Mouse (Mus musculus): Measurements from ENCODE around the gene Rgs12. TPM values are rescaled to one million over a fixed set of nuclear protein-coding genes. Genes with fewer than 3 reads are reported as not detected.

Rgs12 gene
- total RNA-seq, 2 experiments from 2014 or later, result 58.1 to 65.2 TPM

GRCm38 (mm10) chr5:35010656-35011055 is 61.4 kb downstream of the Rgs12 start:
- DNase-seq (ENCODE audit: extremely low spot score in 1 of 2, low spot score in 2 of 2), result no peak
- intact Hi-C loops (cut with DNase I), result no loop called here

- intact Hi-C loops (cut with DNase I), result no loop called here
- no peak for DNase-seq (ENCODE audit: extremely low spot score in 1 of 2, low spot score in 2 of 2)
These were observed 62.1 kb downstream of the Rgs12 start for GRCm38 (mm10) chr5:35011156-35011923.

DNA sequence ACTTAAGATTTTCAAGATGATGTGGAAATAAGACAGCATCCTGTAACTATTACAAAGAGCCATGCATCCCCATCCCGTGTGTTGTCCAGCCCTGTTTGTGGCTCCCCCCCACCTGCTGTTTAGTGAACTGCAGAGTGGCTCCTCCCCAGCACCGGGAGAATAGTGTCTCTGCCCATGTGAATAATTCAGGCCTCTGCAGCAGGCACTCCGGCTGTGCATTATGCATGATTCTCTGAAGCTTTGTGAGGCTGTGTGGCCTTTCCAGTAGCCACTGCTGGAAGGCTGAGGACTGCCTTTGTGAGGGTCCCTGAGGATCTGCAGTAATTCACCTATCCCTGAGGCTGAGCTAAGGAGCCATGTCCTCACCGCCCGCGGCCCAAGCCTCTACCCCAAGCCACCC is 64.8 kb downstream of the Rgs12 start:
- DNase-seq (ENCODE audit: extremely low spot score in 1 of 2, low spot score in 2 of 2), result no peak
- intact Hi-C loops (cut with DNase I), result no loop called here

- intact Hi-C loops (cut with DNase I), result loop anchor here (5.0 kb wide), 1 partner anchor 32 kb away; no protein-coding TSS in a partner anchor
- peak; percentile 37 to 69 for DNase-seq (ENCODE audit: extremely low spot score in 1 of 2, low spot score in 2 of 2)
These were observed 70.5 kb downstream of the Rgs12 start for GRCm38 (mm10) chr5:35019673-35020300.

GRCm38 (mm10) chr5:35020410-35021241 is 71.4 kb downstream of the Rgs12 start:
- intact Hi-C loops (cut with DNase I), result loop anchor here (5.0 kb wide), 1 partner anchor 33 kb away; no protein-coding TSS in a partner anchor
- no peak for DNase-seq (ENCODE audit: extremely low spot score in 1 of 2, low spot score in 2 of 2)

- DNase-seq (ENCODE audit: extremely low spot score in 1 of 2, low spot score in 2 of 2), result peak; percentile 34 to 60
- intact Hi-C loops (cut with DNase I), result loop anchor here (5.0 kb wide), 1 partner anchor 38 kb away; no protein-coding TSS in a partner anchor
These were observed 75.7 kb downstream of the Rgs12 start for GRCm38 (mm10) chr5:35024975-35025374.

DNA sequence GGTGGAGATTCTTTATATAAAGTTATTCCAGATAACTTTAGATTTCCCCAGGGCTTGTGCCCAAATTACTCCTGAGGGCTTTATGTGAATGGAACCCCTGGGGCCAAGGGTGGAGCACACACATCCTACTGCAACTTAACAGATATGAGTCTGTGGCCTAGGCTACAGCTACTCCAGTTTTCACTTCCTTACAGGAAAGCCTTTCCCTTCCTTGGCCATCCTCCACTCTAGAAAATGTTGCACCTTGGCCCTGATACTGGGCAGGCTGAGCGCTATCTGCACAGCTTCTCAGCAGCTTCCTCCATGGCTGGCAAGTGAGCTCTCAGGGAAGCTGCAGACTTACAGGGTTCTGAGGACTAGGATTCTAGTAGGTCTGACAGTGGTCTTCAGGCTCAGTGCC is 80.1 kb downstream of the Rgs12 start:
- no peak for DNase-seq (ENCODE audit: extremely low spot score in 1 of 2, low spot score in 2 of 2)
- intact Hi-C loops (cut with DNase I), result no loop called here

- intact Hi-C loops (cut with DNase I), result no loop called here
These were observed 80.5 kb downstream of the Rgs12 start for GRCm38 (mm10) chr5:35029755-35030154.

GRCm38 (mm10) chr5:35033068-35033467 is 83.8 kb downstream of the Rgs12 start:
- intact Hi-C loops (cut with DNase I), result no loop called here
- peak in 1 of 2 experiments; percentile 66 for DNase-seq (ENCODE audit: extremely low spot score in 1 of 2, low spot score in 2 of 2)

More at GRCm38 (mm10) chr5:35029755-35030154, 80.5 kb downstream of the Rgs12 start:
- no peak for DNase-seq (ENCODE audit: extremely low spot score in 1 of 2, low spot score in 2 of 2)

DNA sequence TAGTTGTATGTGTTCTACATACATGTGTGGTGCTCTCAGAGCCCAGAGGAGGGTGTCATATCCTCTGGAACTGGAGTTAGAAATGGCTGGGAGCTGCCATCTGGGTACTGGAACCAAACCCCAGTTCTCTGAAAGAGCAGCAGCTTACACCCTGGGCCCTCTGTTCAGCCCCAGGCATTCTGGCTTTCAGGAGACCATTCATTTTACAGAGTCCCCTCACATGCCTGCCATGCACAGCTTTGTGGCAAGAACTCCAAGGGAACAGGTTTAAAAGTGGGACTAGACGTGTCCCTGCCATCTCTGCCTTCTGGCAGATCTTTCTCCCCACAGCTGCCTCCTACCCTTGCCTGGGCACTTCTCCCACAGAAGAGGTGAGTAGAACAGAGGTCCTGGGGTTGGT is 84.4 kb downstream of the Rgs12 start:
- DNase-seq (ENCODE audit: extremely low spot score in 1 of 2, low spot score in 2 of 2), result no peak
- intact Hi-C loops (cut with DNase I), result no loop called here

GRCm38 (mm10) chr5:35035141-35035540 is 85.9 kb downstream of the Rgs12 start:
- intact Hi-C loops (cut with DNase I), result no loop called here
- DNase-seq (ENCODE audit: extremely low spot score in 1 of 2, low spot score in 2 of 2), result no peak

DNA sequence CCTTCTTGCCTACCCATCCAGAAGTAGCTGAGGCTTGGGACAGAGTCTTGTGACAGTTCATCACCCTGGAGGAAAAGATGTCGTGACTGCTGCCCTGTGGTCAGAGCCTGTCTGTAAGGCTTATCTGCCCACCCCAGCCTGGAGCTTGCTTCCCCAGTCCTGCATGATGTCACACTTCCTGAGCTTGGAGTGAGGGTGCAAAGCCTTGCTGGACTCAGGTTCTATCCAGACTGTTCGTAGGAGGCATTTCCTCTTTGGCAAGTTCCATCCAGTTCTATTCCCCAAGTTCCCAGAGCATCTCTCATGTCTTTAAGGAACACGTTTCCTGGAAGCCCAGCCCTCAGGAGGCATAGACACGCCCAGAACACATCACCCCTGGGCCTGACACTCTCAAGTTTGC is 86.5 kb downstream of the Rgs12 start:
- DNase-seq (ENCODE audit: extremely low spot score in 1 of 2, low spot score in 2 of 2), result no peak
- intact Hi-C loops (cut with DNase I), result no loop called here

DNA sequence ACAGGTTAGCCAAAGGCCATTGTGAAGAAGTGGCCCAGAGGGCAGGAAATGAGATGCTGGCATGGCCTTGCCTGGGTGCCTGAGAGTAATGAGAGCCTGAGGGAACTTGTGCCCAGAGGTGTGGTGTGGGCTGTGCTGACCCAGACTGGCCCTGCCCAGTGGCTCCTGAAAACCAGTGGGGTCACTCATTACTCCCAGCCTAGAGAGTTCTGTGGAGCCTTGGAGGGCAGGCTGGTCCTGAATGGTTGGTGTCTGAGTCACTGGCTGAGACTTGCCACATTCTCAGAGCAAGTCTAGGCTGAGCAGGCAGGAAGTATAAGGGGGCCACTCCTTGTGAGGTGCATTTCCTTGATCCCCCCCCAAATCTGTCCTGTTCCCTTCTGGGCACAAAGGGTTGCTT is 88.2 kb downstream of the Rgs12 start:
- DNase-seq (ENCODE audit: extremely low spot score in 1 of 2, low spot score in 2 of 2), result no peak
- intact Hi-C loops (cut with DNase I), result no loop called here

DNA sequence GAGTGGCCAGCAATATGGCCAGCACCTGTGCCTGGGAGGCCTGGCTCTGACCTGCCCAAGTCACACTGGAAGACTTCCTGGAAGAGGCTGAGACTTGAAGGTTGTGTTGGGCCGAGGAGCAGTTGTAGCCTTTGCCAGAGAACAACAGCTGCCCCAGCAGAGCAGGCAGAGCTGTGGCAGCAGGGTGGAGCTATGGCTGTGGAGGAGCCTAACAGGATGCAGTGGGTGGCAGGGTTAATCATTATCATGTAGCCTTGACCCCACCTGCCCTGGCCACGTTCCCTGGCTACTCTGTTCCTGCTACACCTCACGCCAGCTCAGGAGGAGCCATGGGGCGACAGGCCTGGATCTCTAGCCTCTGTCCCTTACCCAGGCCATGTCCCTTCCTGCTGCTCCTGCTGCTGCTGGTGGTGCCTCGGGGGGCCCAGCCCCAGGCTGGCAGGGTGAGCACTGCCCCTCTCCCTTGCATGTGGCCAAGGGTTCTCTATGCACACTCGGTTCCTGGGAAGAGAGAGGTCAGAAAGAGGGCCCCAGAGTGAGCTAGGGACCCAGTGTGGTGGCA is 92.1 kb downstream of the Rgs12 start, which contains the start of gene Hgfac:
Gene Hgfac, plus strand, starts transcription at position 242 of the 562 bp plus-strand sequence.
- intact Hi-C loops (cut with DNase I), result loop anchor here (5.0 kb wide), 2 partner anchors 54 to 379 kb away; partner anchors contain the start of genes Grk4 and Nop14
- DNase-seq (ENCODE audit: extremely low spot score in 1 of 2, low spot score in 2 of 2), result no peak

DNA sequence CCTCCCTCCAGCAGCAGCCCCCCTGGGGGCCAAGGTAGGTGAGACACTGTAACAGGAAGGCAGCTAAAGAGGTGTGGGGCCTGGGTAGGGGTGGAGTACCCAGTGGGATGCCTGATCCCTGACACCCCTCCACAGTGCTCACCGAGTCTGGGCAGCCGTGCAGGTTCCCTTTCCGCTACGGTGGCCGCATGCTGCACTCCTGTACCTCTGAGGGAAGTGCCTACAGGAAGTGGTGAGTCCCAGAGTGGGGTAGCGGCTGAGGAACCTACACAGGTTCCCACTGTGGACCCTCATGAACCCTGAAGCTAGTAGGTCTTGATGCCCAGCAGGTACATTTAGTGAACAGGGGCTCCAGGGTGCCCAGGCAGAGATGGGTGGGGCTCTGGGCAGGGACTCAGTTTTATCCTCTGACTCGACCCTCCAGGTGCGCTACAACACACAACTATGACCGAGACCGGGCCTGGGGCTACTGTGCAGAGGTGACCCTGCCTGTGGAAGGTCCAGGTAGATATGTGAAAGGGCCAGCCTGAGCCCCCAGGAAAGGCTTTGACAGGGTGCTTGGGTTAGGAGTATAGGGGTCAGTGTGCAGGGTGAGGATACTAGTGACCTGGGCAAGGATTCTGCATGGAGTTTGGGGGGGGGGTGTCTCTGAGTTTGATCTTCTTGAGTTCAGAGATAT is 93.3 kb downstream of the Rgs12 start:
- intact Hi-C loops (cut with DNase I), result loop anchor here (2.0 to 5.0 kb wide), 3 partner anchors 55 to 380 kb away; partner anchors contain the start of genes Grk4 and Nop14
- DNase-seq (ENCODE audit: extremely low spot score in 1 of 2, low spot score in 2 of 2), result no peak

GRCm38 (mm10) chr5:35043110-35043451 is 93.8 kb downstream of the Rgs12 start:
- intact Hi-C loops (cut with DNase I), result loop anchor here (2.0 to 5.0 kb wide), 3 partner anchors 56 to 381 kb away; partner anchors contain the start of genes Grk4 and Nop14
- DNase-seq (ENCODE audit: extremely low spot score in 1 of 2, low spot score in 2 of 2), result peak; percentile 79 to 83

DNA sequence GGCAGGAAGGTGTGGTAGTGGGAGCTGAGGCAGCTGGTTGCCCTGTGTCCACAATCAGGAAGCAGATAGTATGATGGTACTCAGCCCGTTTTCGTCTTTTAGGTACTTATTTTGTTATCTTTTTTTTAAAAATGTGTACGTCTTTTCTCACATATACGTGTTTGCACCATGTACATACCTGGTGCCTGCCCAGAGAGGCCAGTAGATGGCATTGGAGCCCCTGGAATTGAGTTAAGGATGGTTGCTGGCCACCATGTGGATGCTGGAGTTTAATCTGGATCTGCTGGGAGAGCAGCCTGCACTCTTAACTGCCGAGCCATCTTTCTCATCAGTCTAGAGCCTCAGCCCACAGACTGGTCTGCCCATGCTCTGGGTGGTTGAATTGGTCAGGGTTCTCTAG is 101.3 kb downstream of the Rgs12 start:
- intact Hi-C loops (cut with DNase I), result no loop called here
- no peak for DNase-seq (ENCODE audit: extremely low spot score in 1 of 2, low spot score in 2 of 2)

- no peak for DNase-seq (ENCODE audit: extremely low spot score in 1 of 2, low spot score in 2 of 2)
These were observed 105.4 kb downstream of the Rgs12 start for GRCm38 (mm10) chr5:35054628-35055027.

More at GRCm38 (mm10) chr5:35054628-35055027, 105.4 kb downstream of the Rgs12 start:
- intact Hi-C loops (cut with DNase I), result loop anchor here (5.0 kb wide), 1 partner anchor 293 kb away; no protein-coding TSS in a partner anchor
